Mouse (Mus musculus): ENCODE data around the gene Sema4f. TPM values are rescaled to one million over a fixed set of nuclear protein-coding genes. Genes with fewer than 3 reads are reported as not detected.

Sema4f gene
- total RNA-seq, 2 experiments from 2014 or later = 43.4 to 44.2 TPM

DNA sequence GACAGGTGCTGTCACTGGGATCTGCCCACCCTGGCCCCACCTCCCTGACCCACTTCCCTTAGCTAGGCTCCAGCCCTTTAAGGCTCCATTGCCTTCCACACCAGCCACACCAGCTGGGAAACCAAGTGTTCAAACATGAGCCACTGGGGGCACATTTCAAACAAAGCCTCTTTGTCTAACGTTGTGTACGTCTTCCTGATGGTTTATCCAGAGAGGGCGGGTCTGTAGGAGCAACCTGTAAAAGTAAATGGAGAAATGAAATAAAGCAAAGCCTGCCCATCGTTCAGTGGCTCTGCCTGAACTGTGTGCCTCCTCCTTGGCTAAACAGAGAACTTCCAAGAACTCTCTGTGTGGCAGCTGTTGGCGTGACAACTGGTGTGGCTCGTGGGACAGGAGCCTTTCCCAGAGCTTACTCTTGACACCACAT lies 64.0 kb downstream of the Sema4f start:
- no peak for DNase-seq (ENCODE audit: low spot score in 2 of 2)

DNA sequence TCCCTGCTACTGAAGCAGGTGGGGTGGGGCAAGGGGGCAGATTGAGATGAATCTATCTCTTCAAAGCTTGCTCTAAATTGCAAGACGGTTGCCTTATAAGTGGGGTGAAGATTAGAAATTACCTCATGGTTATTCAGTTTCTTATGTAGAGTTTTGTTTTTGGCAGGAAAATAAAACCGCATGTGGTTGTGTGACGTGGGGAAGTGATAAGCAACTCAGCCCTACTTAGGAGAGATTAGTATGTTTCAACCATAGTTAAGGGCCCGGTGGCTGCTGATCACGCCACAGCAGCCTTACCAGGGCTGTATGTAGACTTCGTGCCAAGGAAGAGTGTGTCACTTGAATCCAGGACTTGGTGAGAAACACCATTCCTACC lies 67.2 kb downstream of the Sema4f start:
- no peak for DNase-seq (ENCODE audit: low spot score in 2 of 2)

DNA sequence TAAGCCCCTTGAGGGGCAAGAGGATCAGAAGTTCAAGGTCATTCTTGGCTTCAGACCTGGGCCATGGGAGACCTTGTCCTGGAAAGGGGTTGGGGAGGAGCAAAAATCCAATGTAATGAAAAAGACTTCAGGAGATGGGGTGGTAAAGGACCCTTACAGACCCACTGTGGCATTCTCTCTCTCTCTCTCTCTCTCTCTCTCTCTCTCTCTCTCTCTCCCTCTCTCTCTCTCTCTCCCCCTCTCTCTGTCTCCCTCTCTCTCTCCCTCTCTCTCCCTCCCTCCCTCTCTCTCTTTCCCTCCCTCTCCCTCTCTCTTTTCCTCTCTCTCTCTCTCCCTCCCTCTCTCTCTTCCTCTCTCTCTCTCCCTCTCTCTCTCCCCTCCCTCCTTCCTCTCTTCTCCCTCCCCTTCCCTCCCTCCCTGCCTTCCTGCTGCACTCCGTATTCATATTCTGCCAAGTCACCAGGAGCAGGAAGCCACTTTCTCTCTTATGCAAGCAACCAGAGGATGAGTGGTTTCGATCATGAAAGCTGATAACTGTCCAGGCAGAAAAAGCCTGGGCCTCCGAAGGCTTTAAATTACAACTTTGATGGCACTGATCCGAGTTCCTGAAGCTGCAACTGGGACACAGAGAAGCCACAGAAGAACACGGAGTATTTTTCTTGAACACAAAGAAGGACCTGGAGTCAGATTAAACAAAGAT lies 67.8 kb downstream of the Sema4f start:
- no peak for DNase-seq (ENCODE audit: low spot score in 2 of 2)

DNA sequence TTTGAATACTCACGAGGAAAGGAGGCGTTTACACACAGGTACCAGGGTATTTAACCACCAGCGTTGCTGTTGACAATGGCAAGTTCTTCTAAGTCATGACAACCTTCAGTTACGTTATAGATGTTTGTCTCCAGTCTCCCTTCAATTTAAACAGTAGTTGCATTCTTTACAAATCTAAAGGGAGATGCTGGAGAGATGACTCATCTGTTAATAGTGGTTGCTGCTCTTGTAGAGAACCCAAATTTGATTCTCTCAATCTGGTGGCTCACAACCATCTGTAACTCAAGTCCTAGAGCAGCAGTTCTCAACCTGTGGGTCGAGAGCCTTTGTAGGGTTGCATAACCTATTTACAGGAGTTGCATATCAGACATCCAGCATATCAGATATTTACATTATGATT lies 71.1 kb downstream of the Sema4f start:
- DNase-seq (ENCODE audit: low spot score in 2 of 2) = no peak

DNA sequence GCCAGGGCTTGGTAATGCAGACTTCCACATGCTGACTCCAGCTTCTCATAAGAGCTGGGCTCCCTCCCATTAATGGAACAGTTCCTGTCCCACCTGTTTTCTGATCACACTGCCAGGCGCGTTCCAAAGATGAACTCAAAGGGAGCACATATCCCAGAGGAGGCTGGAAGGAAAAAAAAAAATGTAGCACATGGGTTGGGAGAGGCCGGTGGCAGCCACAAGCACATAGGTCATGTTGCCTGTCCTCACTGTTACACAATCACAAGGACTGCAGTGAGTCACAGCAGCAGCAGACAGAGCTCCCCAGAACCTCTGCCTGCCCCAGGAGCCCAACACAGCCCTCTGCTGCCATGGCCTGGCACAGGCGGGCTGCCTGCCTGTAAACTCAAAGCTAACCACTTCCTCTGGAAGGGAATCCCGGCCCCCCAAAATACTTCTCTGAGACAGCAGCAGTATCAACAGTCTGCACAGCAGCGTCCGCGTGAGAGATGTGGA lies 76.1 kb downstream of the Sema4f start:
- DNase-seq (ENCODE audit: low spot score in 2 of 2) = no peak

DNA sequence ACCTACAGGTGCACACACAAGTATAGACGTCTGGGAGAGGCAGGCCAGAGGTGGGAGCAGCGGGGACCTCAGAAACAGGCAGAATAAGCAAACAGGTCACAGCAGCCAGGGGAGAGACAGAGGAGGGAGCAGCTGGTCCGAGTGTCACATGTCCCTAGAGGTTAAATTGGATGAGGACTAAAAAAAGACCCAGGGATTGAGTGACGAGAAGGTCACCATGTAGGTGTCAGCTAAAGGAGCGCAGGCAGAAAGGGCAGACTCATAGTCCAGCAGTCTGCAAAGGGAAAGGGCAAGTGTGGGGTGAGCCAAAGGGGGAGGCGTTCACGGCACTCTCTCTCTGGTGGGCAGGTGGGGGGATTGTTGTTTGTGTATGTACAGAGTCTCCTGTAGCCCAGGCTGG lies 77.1 kb downstream of the Sema4f start:
- DNase-seq (ENCODE audit: low spot score in 2 of 2) = no peak

DNA sequence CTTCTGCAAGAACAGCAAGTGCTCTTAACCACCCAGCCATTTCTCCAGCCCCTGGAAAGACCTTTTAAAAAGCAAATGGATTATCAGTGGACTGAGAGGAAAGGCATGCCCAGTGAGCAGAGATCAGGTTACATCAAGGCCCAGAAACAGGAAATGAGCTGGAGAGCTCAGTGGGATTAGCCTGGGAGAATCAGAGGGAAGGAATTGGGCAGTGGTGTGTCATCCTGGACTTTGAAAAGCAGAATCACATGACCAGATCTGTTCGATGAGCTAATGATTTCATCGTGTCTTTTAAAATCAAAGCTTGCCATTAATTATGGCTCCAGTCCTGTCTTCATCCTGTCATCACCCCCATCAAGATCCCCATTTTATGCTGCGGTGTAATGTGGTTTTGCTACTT lies 77.5 kb downstream of the Sema4f start:
- no peak for DNase-seq (ENCODE audit: low spot score in 2 of 2)

Other genes with a start within 250 kb of the Sema4f start
- 10 to 100 TPM; 36.4 to 41.4 TPM for gene Pole4, start 234.4 kb downstream of the Sema4f start, total RNA-seq (2021)
- gene Hk2, start 165.3 kb downstream of the Sema4f start, total RNA-seq (2021) = 10 to 100 TPM in 1 of 2 experiments, 1 to 10 TPM in 1; 9.3 to 11.2 TPM
- under 1 TPM in 1 of 2 experiments, not detected in 1; 0.44 TPM for gene M1ap, start 7.1 kb upstream of the Sema4f start, total RNA-seq (2021)
- gene Dok1, start 93.7 kb upstream of the Sema4f start, total RNA-seq (2021) = 1 to 10 TPM; 3.1 to 3.3 TPM
- gene Loxl3, start 94.4 kb upstream of the Sema4f start, total RNA-seq (2021) = 1 to 10 TPM; 2.3 to 3.8 TPM
- gene Aup1, start 114.8 kb upstream of the Sema4f start, total RNA-seq (2021) = 100 to 1,000 TPM; 108 to 116 TPM
- 10 to 100 TPM; 55.7 to 60.1 TPM for gene Htra2, start 115.5 kb upstream of the Sema4f start, total RNA-seq (2021)
- gene Dqx1, start 118.1 kb upstream of the Sema4f start, total RNA-seq (2021) = under 1 TPM; 0.48 to 0.74 TPM
- not detected for gene Tlx2, start 130.5 kb upstream of the Sema4f start, total RNA-seq (2021)
- 10 to 100 TPM; 23.3 to 27.0 TPM for gene Pcgf1, start 138.1 kb upstream of the Sema4f start, total RNA-seq (2021)
- not detected for gene Lbx2, start 146.6 kb upstream of the Sema4f start, total RNA-seq (2021)
- 10 to 100 TPM in 1 of 2 experiments, 1 to 10 TPM in 1; 6.8 to 11.7 TPM for gene Ccdc142, start 161.8 kb upstream of the Sema4f start, total RNA-seq (2021)
- gene Gm42688, start 161.8 kb upstream of the Sema4f start, total RNA-seq (2021) = 1 to 10 TPM; 5.2 to 6.4 TPM
- gene Mrpl53, start 169.3 kb upstream of the Sema4f start, total RNA-seq (2021) = 10 to 100 TPM; 62.5 to 62.7 TPM
- gene Mogs, start 175.7 kb upstream of the Sema4f start, total RNA-seq (2021) = 10 to 100 TPM; 22.0 to 27.2 TPM
- 10 to 100 TPM; 66.7 to 72.6 TPM for gene Wbp1, start 181.8 kb upstream of the Sema4f start, total RNA-seq (2021)
- gene Ino80b, start 185.7 kb upstream of the Sema4f start, total RNA-seq (2021) = 10 to 100 TPM; 24.1 TPM
- gene Rtkn, start 195.7 kb upstream of the Sema4f start, total RNA-seq (2021) = 10 to 100 TPM; 61.2 to 65.1 TPM
- gene Wdr54, start 216.6 kb upstream of the Sema4f start, total RNA-seq (2021) = 10 to 100 TPM; 24.4 to 26.0 TPM
- gene 1700003E16Rik, start 216.6 kb upstream of the Sema4f start, total RNA-seq (2021) = 10 to 100 TPM; 20.4 to 21.1 TPM
- gene Dctn1, start 226.2 kb upstream of the Sema4f start, total RNA-seq (2021) = 100 to 1,000 TPM; 358 to 382 TPM

Data from layer of hippocampus, postnatal 14 days (tissue).